Mouse (Mus musculus): ENCODE results near the gene Susd1.

Gene Susd1

GRCm38 (mm10) chr4:59382131-59382530 is 56.3 kb downstream of the Susd1 start:
- TF ChIP-seq POU5F1 (IDR thresholded peaks at IDR 0.05; ENCODE audit: borderline replicate concordance, low read length) (no peak), CTCF (conservative IDR thresholded peaks at IDR 0.05; ENCODE audit: low read length) (no peak), NANOG (IDR thresholded peaks at IDR 0.05; ENCODE audit: borderline replicate concordance, low read length) (no peak)
- H3K9me3 ChIP-seq (ENCODE audit: low read length), result no peaks in the 10 kb centered on the region
- H3K4me3 ChIP-seq (replicated peaks; ENCODE audit: low read length), result peak overlapping the region; percentile 53; the same call in 1 of the 2 replicates
- no peaks in the 10 kb centered on the region; the same call in 1 of the 2 replicates for H3K27me3 ChIP-seq (ENCODE audit: insufficient read depth, low read length)
- no peaks in the 10 kb centered on the region for H3K36me3 ChIP-seq (ENCODE audit: insufficient read depth, low read length)
- H3K4me1 ChIP-seq (replicated peaks; ENCODE audit: low read depth, low read length), result no peaks in the 10 kb centered on the region; the same call in 1 of the 2 replicates

- H3K27me3 ChIP-seq (ENCODE audit: insufficient read depth, low read length), result no peaks in the 10 kb centered on the region; the same call in 1 of the 2 replicates
- H3K36me3 ChIP-seq (ENCODE audit: insufficient read depth, low read length), result no peaks in the 10 kb centered on the region
- TF ChIP-seq NANOG (IDR thresholded peaks at IDR 0.05; ENCODE audit: borderline replicate concordance, low read length) (no peak), CTCF (conservative IDR thresholded peaks at IDR 0.05; ENCODE audit: low read length) (peak; percentile 26; the same call in 1 of the 2 replicates)
- no peak overlapping the region for H3K4me3 ChIP-seq (replicated peaks; ENCODE audit: low read length)
- no peaks in the 10 kb centered on the region for H3K9me3 ChIP-seq (ENCODE audit: low read length)
- no peaks in the 10 kb centered on the region; the same call in 1 of the 2 replicates for H3K4me1 ChIP-seq (replicated peaks; ENCODE audit: low read depth, low read length)
Measured at GRCm38 (mm10) chr4:59381007-59381743, 57.3 kb downstream of the Susd1 start.

- H3K27me3 ChIP-seq (ENCODE audit: insufficient read depth, low read length), result no peaks in the 10 kb centered on the region; the same call in 1 of the 2 replicates
- TF ChIP-seq CTCF (conservative IDR thresholded peaks at IDR 0.05; ENCODE audit: low read length), result no peak
- TF ChIP-seq NANOG (IDR thresholded peaks at IDR 0.05; ENCODE audit: borderline replicate concordance, low read length), result no peak
- TF ChIP-seq POU5F1 (IDR thresholded peaks at IDR 0.05; ENCODE audit: borderline replicate concordance, low read length), result no peak
- no peaks in the 10 kb centered on the region for H3K9me3 ChIP-seq (ENCODE audit: low read length)
- no peaks in the 10 kb centered on the region; the same call in 1 of the 2 replicates for H3K4me1 ChIP-seq (replicated peaks; ENCODE audit: low read depth, low read length)
- no peak overlapping the region for H3K4me3 ChIP-seq (replicated peaks; ENCODE audit: low read length)
- H3K36me3 ChIP-seq (ENCODE audit: insufficient read depth, low read length), result no peaks in the 10 kb centered on the region
Measured at GRCm38 (mm10) chr4:59380478-59380877, 58.0 kb downstream of the Susd1 start.

GRCm38 (mm10) chr4:59379876-59380275 is 58.6 kb downstream of the Susd1 start:
- Histone ChIP-seq H3K9me3 (ENCODE audit: low read length) (no peaks in the 10 kb centered on the region), H3K4me3 (replicated peaks; ENCODE audit: low read length) (no peak overlapping the region), H3K4me1 (replicated peaks; ENCODE audit: low read depth, low read length) (no peaks in the 10 kb centered on the region; the same call in 1 of the 2 replicates), H3K36me3 (ENCODE audit: insufficient read depth, low read length) (no peaks in the 10 kb centered on the region), H3K27me3 (ENCODE audit: insufficient read depth, low read length) (no peaks in the 10 kb centered on the region; the same call in 1 of the 2 replicates)
- TF ChIP-seq POU5F1 (IDR thresholded peaks at IDR 0.05; ENCODE audit: borderline replicate concordance, low read length) (no peak), NANOG (IDR thresholded peaks at IDR 0.05; ENCODE audit: borderline replicate concordance, low read length) (no peak), CTCF (conservative IDR thresholded peaks at IDR 0.05; ENCODE audit: low read length) (no peak)

- no peaks in the 10 kb centered on the region; the same call in 1 of the 2 replicates for H3K4me1 ChIP-seq (replicated peaks; ENCODE audit: low read depth, low read length)
- no peak overlapping the region for H3K4me3 ChIP-seq (replicated peaks; ENCODE audit: low read length)
- H3K36me3 ChIP-seq (ENCODE audit: insufficient read depth, low read length), result no peaks in the 10 kb centered on the region
- H3K27me3 ChIP-seq (ENCODE audit: insufficient read depth, low read length), result no peaks in the 10 kb centered on the region; the same call in 1 of the 2 replicates
- H3K9me3 ChIP-seq (ENCODE audit: low read length), result no peaks in the 10 kb centered on the region
- TF ChIP-seq NANOG (IDR thresholded peaks at IDR 0.05; ENCODE audit: borderline replicate concordance, low read length) (no peak), CTCF (conservative IDR thresholded peaks at IDR 0.05; ENCODE audit: low read length) (no peak), POU5F1 (IDR thresholded peaks at IDR 0.05; ENCODE audit: borderline replicate concordance, low read length) (no peak)
Measured at GRCm38 (mm10) chr4:59378631-59379030, 59.8 kb downstream of the Susd1 start.

GRCm38 (mm10) chr4:59374271-59374938 is 64.0 kb downstream of the Susd1 start:
- no peak for TF ChIP-seq CTCF (conservative IDR thresholded peaks at IDR 0.05; ENCODE audit: low read length)
- TF ChIP-seq NANOG (IDR thresholded peaks at IDR 0.05; ENCODE audit: borderline replicate concordance, low read length), result no peak
- no peak for TF ChIP-seq POU5F1 (IDR thresholded peaks at IDR 0.05; ENCODE audit: borderline replicate concordance, low read length)
- Histone ChIP-seq H3K27me3 (ENCODE audit: insufficient read depth, low read length) (no peaks in the 10 kb centered on the region; the same call in 1 of the 2 replicates), H3K4me3 (replicated peaks; ENCODE audit: low read length) (no peak overlapping the region), H3K4me1 (replicated peaks; ENCODE audit: low read depth, low read length) (peaks cover 9% of the 10 kb centered on the region; the same call in 1 of the 2 replicates), H3K9me3 (ENCODE audit: low read length) (no peaks in the 10 kb centered on the region), H3K36me3 (ENCODE audit: insufficient read depth, low read length) (no peaks in the 10 kb centered on the region)

GRCm38 (mm10) chr4:59372546-59373157 is 65.8 kb downstream of the Susd1 start:
- no peaks in the 10 kb centered on the region for H3K27me3 ChIP-seq (ENCODE audit: insufficient read depth, low read length)
- H3K4me1 ChIP-seq (replicated peaks; ENCODE audit: low read depth, low read length), result peaks cover 9% of the 10 kb centered on the region; the same call in 1 of the 2 replicates
- no peak overlapping the region for H3K4me3 ChIP-seq (replicated peaks; ENCODE audit: low read length)
- no peak for TF ChIP-seq POU5F1 (IDR thresholded peaks at IDR 0.05; ENCODE audit: borderline replicate concordance, low read length)
- TF ChIP-seq CTCF (conservative IDR thresholded peaks at IDR 0.05; ENCODE audit: low read length), result no peak
- no peak for TF ChIP-seq NANOG (IDR thresholded peaks at IDR 0.05; ENCODE audit: borderline replicate concordance, low read length)
- H3K36me3 ChIP-seq (ENCODE audit: insufficient read depth, low read length), result no peaks in the 10 kb centered on the region
- H3K9me3 ChIP-seq (ENCODE audit: low read length), result no peaks in the 10 kb centered on the region

GRCm38 (mm10) chr4:59371910-59372309 is 66.5 kb downstream of the Susd1 start:
- Histone ChIP-seq H3K36me3 (ENCODE audit: insufficient read depth, low read length) (no peaks in the 10 kb centered on the region), H3K9me3 (ENCODE audit: low read length) (no peaks in the 10 kb centered on the region), H3K27me3 (ENCODE audit: insufficient read depth, low read length) (no peaks in the 10 kb centered on the region), H3K4me1 (replicated peaks; ENCODE audit: low read depth, low read length) (peaks cover 9% of the 10 kb centered on the region; the same call in 1 of the 2 replicates), H3K4me3 (replicated peaks; ENCODE audit: low read length) (no peak overlapping the region)
- TF ChIP-seq POU5F1 (IDR thresholded peaks at IDR 0.05; ENCODE audit: borderline replicate concordance, low read length), result no peak
